13 mouse cellular contexts compared by ENCODE assay signal in the genomic region with DNA sequence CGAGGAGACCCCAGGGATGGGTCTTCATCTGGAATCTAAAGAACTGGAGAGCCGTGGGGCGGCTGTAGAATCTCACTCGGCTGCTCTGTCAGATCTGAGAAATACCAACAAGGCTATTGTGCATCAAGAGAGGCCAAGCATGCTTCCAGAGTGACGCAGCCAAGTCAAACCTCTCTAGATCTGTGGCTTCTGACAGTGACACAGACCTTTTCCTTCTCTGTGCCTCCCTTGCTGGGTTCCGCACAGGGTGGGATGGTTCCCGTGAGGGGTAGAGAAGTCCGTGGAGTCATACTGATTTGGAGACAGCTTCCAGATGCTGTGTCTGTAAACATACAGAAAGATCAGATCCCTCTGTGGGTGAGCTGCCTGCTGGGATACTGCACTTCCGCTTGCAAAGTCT.
DNase-seq lines count a peak whose midpoint lies in the region; ATAC-seq lines count a peak whose summit lies in the region.
"Had no signal": no experiment of that assay in that cellular context is flagged by ENCODE, and none has a peak within 500 bp of the region (broad histone marks: within the 10 kb centered on the region; RNA-seq: fewer than 3 reads in every experiment).

No protein-coding gene starts in this region.

- H3K4me2 ChIP-seq in kidney, embryonic 15.5 days = peak overlapping the region; percentile 45

- WGBS in kidney, embryonic 15.5 days = 33% methylated on average over 9 of the region's 9 CpGs
- 55% methylated on average over 9 of the region's 9 CpGs for WGBS in embryonic facial prominence, embryonic 10.5 days

- no peaks in the 10 kb centered on the region for H3K9me3 ChIP-seq in kidney, embryonic 15.5 days (replicated peaks)
- H3K9me3 ChIP-seq in embryonic facial prominence, embryonic 10.5 days = no peaks in the 10 kb centered on the region
- H3K9me3 ChIP-seq: neural tube, embryonic 12.5 days had no signal

- peaks cover 38% of the 10 kb centered on the region for H3K4me1 ChIP-seq in kidney, embryonic 15.5 days
- H3K4me1 ChIP-seq in embryonic facial prominence, embryonic 10.5 days = peaks cover 39% of the 10 kb centered on the region
- H3K4me1 ChIP-seq: neural tube, embryonic 12.5 days had no signal

- peak overlapping the region; percentile 79 for H3K27ac ChIP-seq in kidney, embryonic 15.5 days
- peak overlapping the region; percentile 41; the same call in 1 of the 2 replicates for H3K27ac ChIP-seq in embryonic facial prominence, embryonic 10.5 days (replicated peaks)
- H3K27ac ChIP-seq: layer of hippocampus, adult 2 months; neural tube, embryonic 12.5 days had no signal

- 0 out of 2 replicates have a peak, but pooled peaks have one; percentile 10 for ATAC-seq in kidney, embryonic 15.5 days (replicated peaks; ENCODE audit: low FRiP score)

- no peak overlapping the region for H3K9ac ChIP-seq in kidney, embryonic 15.5 days
- H3K9ac ChIP-seq: neural tube, embryonic 12.5 days had no signal

- H3K27me3 ChIP-seq in kidney, embryonic 15.5 days = no peaks in the 10 kb centered on the region
- peaks cover 12% of the 10 kb centered on the region; the same call in 1 of the 2 replicates for H3K27me3 ChIP-seq in embryonic facial prominence, embryonic 10.5 days (replicated peaks; ENCODE audit: low read depth, poor library complexity, severe bottlenecking)
- H3K27me3 ChIP-seq: neural tube, embryonic 12.5 days had no signal

- H3K4me3 ChIP-seq in kidney, embryonic 15.5 days (replicated peaks) = 0 out of 2 replicates have a peak overlapping the region, but pooled peaks have one; percentile 3
- no peak overlapping the region for H3K4me3 ChIP-seq in embryonic facial prominence, embryonic 10.5 days
- H3K4me3 ChIP-seq: layer of hippocampus, adult 2 months; neural tube, embryonic 12.5 days had no signal

- peak; percentile 20 for DNase-seq in embryo, embryonic 10 days (ENCODE audit: low spot score)
- no peak for DNase-seq in embryo, embryonic 11 days
- DNase-seq in kidney, adult 9 months = no peak
- DNase-seq in embryonic facial prominence, embryonic 10.5 days (ENCODE audit: low spot score) = peak; percentile 22
- peak; percentile 36 for DNase-seq in lung, postnatal 10 days
- no peak for DNase-seq in ovary, adult 18-20 months (ENCODE audit: low spot score)
- no peak for DNase-seq in frontal cortex, postnatal 10 days (ENCODE audit: low spot score in 2 of 2)
- DNase-seq: cerebellum, adult 11 months; right cerebral cortex, postnatal 14 days; thymus, postnatal 14 days had no signal

- no peaks in the 10 kb centered on the region for H3K36me3 ChIP-seq in kidney, embryonic 15.5 days
- H3K36me3 ChIP-seq in embryonic facial prominence, embryonic 10.5 days (replicated peaks) = no peaks in the 10 kb centered on the region
- H3K36me3 ChIP-seq: neural tube, embryonic 12.5 days had no signal

Comparison
In these comparisons a context has a peak if more than half of its experiments do, and no peak if none do; other contexts are left out.
1. DNase-seq: peak in embryo, embryonic 10 days (single experiment), embryonic facial prominence, embryonic 10.5 days (single experiment) and lung, postnatal 10 days (single experiment); none in embryo, embryonic 11 days (single experiment), kidney, adult 9 months (single experiment), ovary, adult 18-20 months (single experiment) and frontal cortex, postnatal 10 days (0 of 2).